Mouse (Mus musculus): ENCODE data around the gene Dnajb14. TPM values are rescaled to one million over a fixed set of nuclear protein-coding genes. Genes with fewer than 3 reads are reported as not detected.
"Not testable (repeated sequence)": the region's sequence is repeated elsewhere in the genome, so short reads cannot be mapped to it uniquely, and the experiment has no call there.

Gene Dnajb14
- polyA plus RNA-seq, 1 experiment from 2014 or later = 12.9 TPM

GRCm38 (mm10) chr3:137848354-137848753 lies 19.1 kb upstream of the Dnajb14 start:
- H3K27me3 ChIP-seq = no peaks in the 10 kb centered on the region
- no peak overlapping the region for H3K9ac ChIP-seq (replicated peaks)
- no peaks in the 10 kb centered on the region for H3K9me3 ChIP-seq
- H3K4me1 ChIP-seq = no peaks in the 10 kb centered on the region
- 90% methylated on average over 9 of the region's 9 CpGs for WGBS
- H3K27ac ChIP-seq (replicated peaks) = no peak overlapping the region
- no peaks in the 10 kb centered on the region for H3K36me3 ChIP-seq
- ATAC-seq (replicated peaks) = no peak
- H3K4me3 ChIP-seq = no peak overlapping the region
- no peak overlapping the region for H3K4me2 ChIP-seq (replicated peaks)

- no peak overlapping the region for H3K4me2 ChIP-seq (replicated peaks)
- no peaks in the 10 kb centered on the region for H3K36me3 ChIP-seq
- H3K9ac ChIP-seq (replicated peaks) = no peak overlapping the region
- 89% methylated on average over 5 of the region's 5 CpGs for whole genome bisulfite sequencing
- no peaks in the 10 kb centered on the region for H3K4me1 ChIP-seq
- H3K9me3 ChIP-seq = no peaks in the 10 kb centered on the region
- no peak overlapping the region for H3K4me3 ChIP-seq
- no peak for ATAC-seq (replicated peaks)
- no peak overlapping the region for H3K27ac ChIP-seq (replicated peaks)
- H3K27me3 ChIP-seq = no peaks in the 10 kb centered on the region
Observed at GRCm38 (mm10) chr3:137849697-137850096, 17.8 kb upstream of the Dnajb14 start.

- Histone ChIP-seq H3K4me2 (replicated peaks) (no peak overlapping the region), H3K9ac (replicated peaks) (no peak overlapping the region), H3K27ac (replicated peaks) (no peak overlapping the region), H3K9me3 (no peaks in the 10 kb centered on the region), H3K36me3 (no peaks in the 10 kb centered on the region), H3K4me3 (no peak overlapping the region), H3K27me3 (no peaks in the 10 kb centered on the region), H3K4me1 (no peaks in the 10 kb centered on the region)
- 91% methylated on average over 2 of the region's 2 CpGs for WGBS
- ATAC-seq (replicated peaks) = no peak
Observed at GRCm38 (mm10) chr3:137851196-137851595, 16.3 kb upstream of the Dnajb14 start.

DNA sequence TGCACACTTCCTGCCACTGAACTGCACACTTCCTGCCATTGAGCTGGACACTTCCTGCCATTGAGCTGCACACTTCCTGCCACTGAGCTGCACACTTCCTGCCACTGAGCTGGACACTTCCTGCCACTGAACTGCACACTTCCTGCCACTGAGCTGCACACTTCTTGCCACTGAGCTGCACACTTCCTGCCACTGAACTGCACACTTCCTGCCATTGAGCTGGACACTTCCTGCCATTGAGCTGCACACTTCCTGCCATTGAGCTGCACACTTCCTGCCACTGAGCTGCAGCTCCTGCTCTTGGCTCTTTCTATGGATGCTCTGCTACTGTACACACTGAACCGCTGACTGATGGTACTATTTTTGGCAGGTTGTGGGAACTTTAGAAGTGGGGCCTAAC lies 14.5 kb upstream of the Dnajb14 start:
- H3K27ac ChIP-seq (replicated peaks); H3K4me1 ChIP-seq; H3K9ac ChIP-seq (replicated peaks); H3K4me3 ChIP-seq; H3K36me3 ChIP-seq; ATAC-seq (replicated peaks); H3K9me3 ChIP-seq; H3K4me2 ChIP-seq (replicated peaks); H3K27me3 ChIP-seq: not testable (repeated sequence)
- WGBS = 91% methylated on average over 1 of the region's 1 CpGs

- H3K4me1 ChIP-seq = no peaks in the 10 kb centered on the region
- no peaks in the 10 kb centered on the region for H3K27me3 ChIP-seq
- 51% methylated on average over 3 of the region's 3 CpGs for whole genome bisulfite sequencing
- H3K9ac ChIP-seq (replicated peaks) = no peak overlapping the region
- H3K27ac ChIP-seq (replicated peaks) = no peak overlapping the region
- H3K4me3 ChIP-seq = no peak overlapping the region
- ATAC-seq (replicated peaks) = no peak
- no peaks in the 10 kb centered on the region for H3K9me3 ChIP-seq
- H3K36me3 ChIP-seq = no peaks in the 10 kb centered on the region
- H3K4me2 ChIP-seq (replicated peaks) = no peak overlapping the region
Observed at GRCm38 (mm10) chr3:137855328-137855727, 12.1 kb upstream of the Dnajb14 start.

DNA sequence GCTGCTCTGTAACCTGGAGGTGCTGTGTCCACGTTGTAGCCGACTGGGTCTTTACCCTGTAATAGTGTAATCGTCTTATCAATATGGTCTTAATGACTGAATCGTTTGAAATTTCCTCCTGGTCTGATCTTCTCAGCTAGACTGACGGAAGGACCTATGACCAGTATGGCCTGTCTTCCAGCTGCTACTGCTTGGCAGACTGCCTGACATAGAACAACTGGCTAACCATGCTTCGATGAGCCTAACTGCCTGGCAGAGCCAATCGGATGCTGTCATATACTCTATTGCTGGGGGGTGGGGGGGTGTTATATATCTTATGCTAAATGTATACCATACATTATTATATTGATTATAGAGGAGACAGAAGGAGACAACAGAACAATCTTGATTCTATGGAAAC lies 11.4 kb upstream of the Dnajb14 start:
- Histone ChIP-seq H3K27ac (replicated peaks) (no peak overlapping the region), H3K4me3 (no peak overlapping the region), H3K36me3 (no peaks in the 10 kb centered on the region), H3K9me3 (no peaks in the 10 kb centered on the region), H3K27me3 (no peaks in the 10 kb centered on the region), H3K4me1 (no peaks in the 10 kb centered on the region), H3K9ac (replicated peaks) (no peak overlapping the region), H3K4me2 (replicated peaks) (no peak overlapping the region)
- ATAC-seq (replicated peaks) = no peak
- 78% methylated on average over 7 of the region's 7 CpGs for WGBS

GRCm38 (mm10) chr3:137860394-137861170 lies 6.9 kb upstream of the Dnajb14 start:
- WGBS = 77% methylated on average over 8 of the region's 8 CpGs
- Histone ChIP-seq H3K4me2 (replicated peaks) (no peak overlapping the region), H3K4me3 (no peak overlapping the region), H3K4me1 (peaks cover 5% of the 10 kb centered on the region; the same call in 1 of the 2 replicates), H3K9ac (replicated peaks) (no peak overlapping the region), H3K36me3 (no peaks in the 10 kb centered on the region), H3K27ac (replicated peaks) (0 out of 2 replicates have a peak overlapping the region, but pooled peaks have one; percentile 3), H3K27me3 (no peaks in the 10 kb centered on the region), H3K9me3 (no peaks in the 10 kb centered on the region)
- no peak for ATAC-seq (replicated peaks)

DNA sequence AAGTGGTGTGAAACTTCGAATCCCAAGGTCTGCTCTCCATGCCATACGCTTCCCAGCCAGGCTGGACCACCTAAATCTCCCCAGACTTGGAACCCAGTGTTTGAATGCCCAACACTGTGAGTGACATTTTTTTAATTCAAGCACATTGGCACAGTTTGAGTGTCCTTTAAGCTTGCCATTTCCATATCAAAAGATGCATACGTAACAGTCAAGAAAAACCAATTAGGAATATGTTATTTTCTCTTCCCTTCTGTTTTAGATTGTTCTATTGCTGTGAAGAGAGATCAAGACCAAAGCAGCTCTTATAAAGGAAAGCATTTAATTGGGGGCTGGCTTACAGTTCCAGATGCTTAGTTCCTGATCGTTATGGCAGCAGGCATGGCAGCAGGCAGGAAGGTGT lies 6.0 kb upstream of the Dnajb14 start:
- Histone ChIP-seq H3K4me3 (no peak overlapping the region), H3K36me3 (no peaks in the 10 kb centered on the region), H3K4me1 (peaks cover 12% of the 10 kb centered on the region), H3K4me2 (replicated peaks) (no peak overlapping the region), H3K27ac (replicated peaks) (0 out of 2 replicates have a peak overlapping the region, but pooled peaks have one; percentile 3), H3K27me3 (no peaks in the 10 kb centered on the region), H3K9ac (replicated peaks) (no peak overlapping the region), H3K9me3 (no peaks in the 10 kb centered on the region)
- no peak for ATAC-seq (replicated peaks)
- WGBS = 30% methylated on average over 4 of the region's 4 CpGs

DNA sequence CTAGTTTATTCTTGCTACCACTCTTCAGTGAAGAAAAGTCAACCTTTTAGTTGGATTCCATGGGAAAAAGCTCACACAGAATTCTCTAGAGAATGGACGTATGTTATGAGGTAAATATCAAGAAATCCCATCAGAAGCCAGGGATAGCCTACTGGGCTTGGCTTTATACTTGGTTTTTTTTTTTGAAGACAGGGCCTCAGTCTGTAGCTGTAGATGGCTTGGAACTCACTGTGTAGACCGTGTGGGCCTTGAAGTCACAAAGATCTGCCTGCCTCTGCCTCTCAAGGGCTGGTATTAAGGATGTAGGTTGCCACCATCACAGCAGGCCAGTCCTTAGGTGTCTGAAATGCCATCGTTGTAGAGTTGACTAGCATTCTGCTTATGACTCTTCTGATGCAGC lies 4.9 kb upstream of the Dnajb14 start:
- 92% methylated on average over 3 of the region's 3 CpGs for WGBS
- Histone ChIP-seq H3K9me3 (no peaks in the 10 kb centered on the region), H3K4me2 (replicated peaks) (no peak overlapping the region), H3K4me1 (peaks cover 20% of the 10 kb centered on the region), H3K27me3 (no peaks in the 10 kb centered on the region), H3K27ac (replicated peaks) (no peak overlapping the region), H3K36me3 (peaks cover 2% of the 10 kb centered on the region; the same call in 1 of the 2 replicates), H3K9ac (replicated peaks) (no peak overlapping the region), H3K4me3 (no peak overlapping the region)
- no peak for ATAC-seq (replicated peaks)

GRCm38 (mm10) chr3:137863330-137864123 lies 3.9 kb upstream of the Dnajb14 start:
- Histone ChIP-seq H3K4me2 (replicated peaks) (peak overlapping the region; percentile 59), H3K4me3 (peak overlapping the region; percentile 67), H3K36me3 (peaks cover 2% of the 10 kb centered on the region; the same call in 1 of the 2 replicates), H3K4me1 (peaks cover 22% of the 10 kb centered on the region), H3K9me3 (no peaks in the 10 kb centered on the region), H3K9ac (replicated peaks) (peak overlapping the region; percentile 66), H3K27me3 (no peaks in the 10 kb centered on the region), H3K27ac (replicated peaks) (peak overlapping the region; percentile 94)
- 32% methylated on average over 22 of the region's 22 CpGs for WGBS
- ATAC-seq (replicated peaks) = no peak

GRCm38 (mm10) chr3:137864124-137864987 lies 3.1 kb upstream of the Dnajb14 start, which contains the start of gene H2afz:
Gene H2afz, plus strand, starts transcription at chr3:137864487.
- H3K9ac ChIP-seq (replicated peaks) = peak within 1 kb of the TSS; percentile 76
- peak; percentile 96 for ATAC-seq (replicated peaks)
- peaks cover 29% of the 10 kb centered on the region for H3K4me1 ChIP-seq
- no peaks in the 10 kb centered on the region for H3K9me3 ChIP-seq
- H3K4me3 ChIP-seq = peak within 1 kb of the TSS; percentile 67
- H3K27me3 ChIP-seq = no peaks in the 10 kb centered on the region
- peaks cover 2% of the 10 kb centered on the region; the same call in 1 of the 2 replicates for H3K36me3 ChIP-seq
- under 1% methylated on average over 95 of the region's 115 CpGs for WGBS
- H3K4me2 ChIP-seq (replicated peaks) = peak within 1 kb of the TSS; percentile 59
- peak within 1 kb of the TSS; percentile 94 for H3K27ac ChIP-seq (replicated peaks)
